Mouse (Mus musculus) monocyte, adult 5-6 weeks (primary cell): Measurements from ENCODE around the gene Ss18l1. TPM values are rescaled to one million over a fixed set of nuclear protein-coding genes. Genes with fewer than 3 reads are reported as not detected.

ENCODE experiments used
- ATAC-seq: fragments of 153-309, 156-312 bp; replicated peaks from 2 replicates; pipeline ENCODE4 v1.8.0; 2017; ENCODE audit warnings: mild to moderate bottlenecking; ENCODE audit not compliant: low TSS enrichment, insufficient number of reproducible peaks, severe bottlenecking, poor library complexity, low FRiP score
- total RNA-seq: library from RNA; stranded (forward); fragments of 200-1000, 200-491, 200-594 nt; gene quantifications from 3 replicates; pipeline ENCODE4 v1.2.3, GENCODE M21; 2017

Gene Ss18l1
- total RNA-seq, 1 experiment from 2014 or later = 5.0 TPM

GRCm38 (mm10) chr2:180072886-180073285 is 30.6 kb downstream of the Ss18l1 start:
- ATAC-seq = no peak

GRCm38 (mm10) chr2:180077622-180078021 is 35.3 kb downstream of the Ss18l1 start:
- no peak for ATAC-seq

GRCm38 (mm10) chr2:180080680-180081079 is 38.4 kb downstream of the Ss18l1 start:
- no peak for ATAC-seq

GRCm38 (mm10) chr2:180083063-180083462 is 40.8 kb downstream of the Ss18l1 start:
- no peak for ATAC-seq

GRCm38 (mm10) chr2:180084565-180084964 is 42.3 kb downstream of the Ss18l1 start:
- ATAC-seq = no peak

- no peak for ATAC-seq
Observed at GRCm38 (mm10) chr2:180085926-180086636, 43.8 kb downstream of the Ss18l1 start.

- ATAC-seq = no peak
Observed at GRCm38 (mm10) chr2:180086637-180087027, 44.3 kb downstream of the Ss18l1 start.

GRCm38 (mm10) chr2:180087472-180087871 is 45.2 kb downstream of the Ss18l1 start:
- no peak for ATAC-seq

- no peak for ATAC-seq
Observed at GRCm38 (mm10) chr2:180090285-180090684, 48.0 kb downstream of the Ss18l1 start.

- no peak for ATAC-seq
Observed at GRCm38 (mm10) chr2:180095711-180096110, 53.4 kb downstream of the Ss18l1 start.

- no peak for ATAC-seq
Observed at GRCm38 (mm10) chr2:180097585-180097984, 55.3 kb downstream of the Ss18l1 start.

GRCm38 (mm10) chr2:180098167-180098566 is 55.9 kb downstream of the Ss18l1 start:
- no peak for ATAC-seq

- no peak for ATAC-seq
Observed at GRCm38 (mm10) chr2:180099529-180099928, 57.2 kb downstream of the Ss18l1 start.

- no peak for ATAC-seq
Observed at GRCm38 (mm10) chr2:180103151-180103977, 61.1 kb downstream of the Ss18l1 start.

GRCm38 (mm10) chr2:180103978-180104658 is 61.8 kb downstream of the Ss18l1 start, which contains the start of gene Hrh3:
TSS of gene Hrh3 (minus strand) at chr2:180104488.
- ATAC-seq = no peak

GRCm38 (mm10) chr2:180104659-180105377 is 62.5 kb downstream of the Ss18l1 start:
- no peak for ATAC-seq

- no peak for ATAC-seq
Observed at GRCm38 (mm10) chr2:180105441-180106190, 63.3 kb downstream of the Ss18l1 start.

GRCm38 (mm10) chr2:180107081-180107480 is 64.8 kb downstream of the Ss18l1 start:
- no peak for ATAC-seq
